Comparison of ENCODE assay signal across 1 mouse cellular context in the genomic region with DNA sequence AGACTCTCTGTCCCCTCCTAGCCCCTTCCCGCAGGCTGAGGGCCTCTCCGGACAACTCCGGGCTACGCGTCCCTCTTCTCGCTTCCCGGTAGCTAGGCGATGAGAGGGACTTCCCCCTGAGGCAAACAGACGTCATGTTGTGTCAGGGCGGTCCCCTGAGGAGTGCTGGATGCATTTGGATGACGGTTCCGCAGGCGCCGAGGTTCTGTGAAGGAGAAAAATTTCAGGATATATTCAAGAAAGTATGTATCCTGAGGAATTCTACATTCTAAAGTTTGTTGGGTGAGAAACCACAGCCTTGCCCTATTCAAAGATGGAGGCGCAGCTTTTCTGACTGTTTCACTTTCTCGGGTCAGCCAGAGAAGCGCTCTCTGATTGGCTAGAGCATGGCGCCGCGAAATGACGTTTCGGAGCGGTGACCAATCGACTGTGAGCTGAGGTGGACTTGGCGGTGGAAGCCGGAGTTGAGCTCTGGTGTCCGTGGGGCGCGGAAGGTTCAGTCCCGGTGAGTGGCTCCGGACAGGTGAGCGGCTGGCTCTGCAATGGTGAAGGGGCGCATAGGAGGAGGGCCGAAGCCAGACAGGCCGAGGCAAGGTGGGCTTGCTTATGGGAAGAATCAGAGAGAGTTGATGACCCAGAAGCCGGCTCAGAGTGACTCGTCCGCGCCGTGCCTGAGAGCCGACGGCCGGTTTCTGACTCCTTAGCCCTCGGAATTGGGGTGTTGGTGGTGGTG.
TF ChIP-seq lines count a peak whose summit lies in the region.

Gene Sec23b (plus strand): TSS at position 410 of the 733 bp plus-strand sequence.

TF ChIP-seq in C2C12, 6 proteins besides CTCF, POLR2A, EP300 and RAD21 (continued from another document):
- TF ChIP-seq USF1 (IDR thresholded peaks at IDR 0.05; ENCODE audit: low read depth), result no peak
TF ChIP-seq in C2C12: peak in this region for 0.
